Mouse (Mus musculus) layer of hippocampus, adult 8-10 months (tissue): Measurements from ENCODE around the gene Gpr146. TPM values are rescaled to one million over a fixed set of nuclear protein-coding genes. Genes with fewer than 3 reads are reported as not detected.
"Not testable (repeated sequence)": the region's sequence is repeated elsewhere in the genome, so short reads cannot be mapped to it uniquely, and the experiment has no call there.

Source experiments
- DNase-seq, 2 experiments: peaks; one replicate each; pipeline ENCODE4 v3.0.0; 2022; ENCODE audit warnings: low spot score in 2 of 2
- total RNA-seq, 4 experiments: library from RNA; stranded (reverse); gene quantifications; 2 replicates each; pipeline ENCODE4 v1.2.4; 2022

Gpr146 gene
- 10 to 100 TPM; 12.2 to 14.8 (median 13.2) TPM for total RNA-seq

GRCm38 (mm10) chr5:139377468-139378270 lies at the start of gene Gpr146:
TSS of gene Gpr146 (plus strand) at chr5:139377697.
- DNase-seq = no peak

GRCm38 (mm10) chr5:139330766-139331165 lies 46.7 kb upstream of the Gpr146 start:
- no peak for DNase-seq

DNA sequence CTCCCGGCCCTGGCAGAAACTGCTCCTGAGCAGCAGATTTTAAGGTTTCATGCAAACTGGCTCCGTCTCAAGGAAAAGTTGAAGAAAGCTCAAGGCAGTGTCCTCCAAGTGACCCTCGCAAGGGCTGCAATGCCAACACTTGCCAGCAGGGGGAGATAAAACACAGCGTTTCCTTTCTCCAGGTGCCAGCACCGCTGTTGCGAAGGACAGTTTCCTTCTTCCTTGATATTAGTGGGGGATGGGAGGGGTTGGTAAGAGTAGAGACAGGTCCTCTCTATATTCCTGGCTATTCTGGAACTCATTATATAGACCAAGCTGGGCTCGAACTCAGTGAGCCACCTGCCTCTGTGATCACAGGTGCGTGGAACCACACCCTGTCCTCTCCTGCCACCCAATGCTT lies 45.8 kb upstream of the Gpr146 start:
- peak in 1 of 2 experiments; percentile 83 for DNase-seq

DNA sequence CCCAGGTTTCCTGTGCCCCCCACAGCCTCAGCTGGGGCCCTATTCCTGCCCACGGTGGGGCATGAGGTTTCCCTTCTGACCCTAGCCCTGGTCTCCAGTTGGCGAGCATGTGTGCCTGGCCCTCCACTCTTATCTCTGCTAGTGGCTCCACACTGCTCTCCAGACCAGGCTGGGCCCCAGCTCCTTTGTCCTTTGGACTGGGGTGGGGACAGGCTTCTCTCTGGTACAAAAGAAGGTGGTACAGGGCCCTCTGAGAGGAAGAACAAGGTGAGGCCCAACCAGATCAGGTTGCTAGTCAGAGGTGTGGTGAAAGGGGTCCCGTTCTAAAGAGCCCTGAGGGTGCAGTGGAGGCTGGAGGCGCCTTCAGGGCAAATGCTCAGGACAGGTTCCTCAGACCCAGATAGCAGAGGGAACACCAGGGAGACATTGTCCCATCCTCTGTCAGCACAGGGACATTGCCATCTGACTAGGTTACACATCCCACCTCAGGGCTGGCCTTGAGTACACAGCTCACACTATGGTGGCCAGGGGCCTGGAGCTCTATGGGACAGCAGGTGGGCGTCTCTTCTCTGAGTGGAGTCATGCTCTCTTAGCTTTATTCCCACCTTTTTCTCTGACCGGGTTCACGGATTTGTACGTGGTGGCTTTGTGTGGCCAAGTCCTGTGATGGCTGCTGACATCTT lies 44.8 kb upstream of the Gpr146 start:
- DNase-seq = no peak

DNA sequence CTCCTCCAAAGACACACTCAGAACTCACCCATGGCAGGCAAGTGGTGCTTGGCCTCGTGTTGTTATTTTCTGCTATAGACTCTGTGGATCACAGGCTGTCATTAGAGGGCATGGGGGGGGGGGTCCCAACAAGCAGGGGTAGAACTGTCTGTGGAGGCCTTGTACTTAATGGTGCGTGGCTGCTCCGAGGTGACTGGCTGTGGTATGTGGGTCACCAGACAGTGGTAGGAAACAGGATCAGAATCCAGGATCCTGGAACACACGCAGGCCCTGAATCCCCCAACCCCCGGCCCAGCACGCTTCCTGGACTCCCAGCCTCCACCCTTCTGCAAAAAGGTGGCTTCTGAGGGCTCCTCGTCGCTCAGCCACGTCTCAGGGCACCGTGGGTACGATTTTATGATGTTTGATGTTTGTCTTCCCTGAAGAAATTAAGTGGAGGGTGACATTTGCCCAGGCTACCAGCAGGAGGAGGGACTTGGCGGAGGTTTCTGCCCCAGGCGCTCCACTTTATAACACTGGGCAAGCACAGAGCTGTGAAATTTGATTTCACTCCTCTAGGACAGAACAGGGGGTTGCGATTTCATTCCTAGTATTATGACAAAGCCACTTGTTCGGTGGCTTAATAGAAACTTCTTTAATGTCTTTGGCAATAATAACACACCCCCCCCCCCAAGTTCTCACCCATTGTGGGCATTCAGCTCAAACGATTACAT lies 44.0 kb upstream of the Gpr146 start:
- DNase-seq = no peak

- DNase-seq = not testable (repeated sequence)
Measured at GRCm38 (mm10) chr5:139334394-139334793, 43.1 kb upstream of the Gpr146 start.

DNA sequence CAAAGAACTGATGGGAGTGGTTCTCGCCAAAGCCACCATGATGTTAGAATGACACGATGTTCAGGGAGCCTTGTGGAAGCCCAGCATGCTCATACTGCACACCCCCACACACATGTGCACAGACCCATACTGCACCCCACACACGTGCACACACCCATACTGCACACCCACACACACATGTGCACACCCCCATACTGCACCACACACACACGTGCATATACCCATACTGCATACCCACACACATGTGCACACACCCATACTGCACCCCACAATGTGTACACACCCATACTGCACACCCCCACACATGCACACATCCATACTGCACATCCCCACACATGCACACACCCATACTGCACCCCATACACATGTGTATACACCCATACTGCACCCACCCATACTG lies 41.9 kb upstream of the Gpr146 start:
- no peak for DNase-seq

DNA sequence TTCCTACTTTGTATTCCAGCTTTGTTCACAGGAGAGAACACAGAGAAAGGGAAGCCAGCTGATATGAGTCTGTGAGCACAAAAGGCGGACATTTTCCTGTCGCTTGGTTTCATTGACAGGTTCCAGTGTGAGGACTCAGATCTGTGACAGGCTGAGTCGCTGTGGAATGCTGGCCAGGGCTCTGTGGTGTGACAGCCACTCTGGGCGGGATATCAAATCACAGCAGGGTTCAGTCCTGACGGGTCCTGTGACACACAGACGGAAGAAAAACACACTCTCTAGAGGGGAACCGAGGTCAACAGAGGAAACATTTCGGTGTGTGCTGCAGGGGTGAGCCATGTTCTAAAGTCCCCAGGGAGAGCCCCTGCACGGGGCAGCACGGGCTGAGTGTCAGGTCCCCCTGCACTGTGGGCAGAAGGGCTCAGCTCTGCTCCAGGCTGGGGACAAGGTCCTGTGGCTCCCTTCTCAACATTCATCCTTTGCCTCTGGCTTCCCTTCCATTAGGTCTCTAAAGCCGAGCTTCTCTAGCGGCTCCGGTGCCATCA lies 39.6 kb upstream of the Gpr146 start:
- no peak for DNase-seq

GRCm38 (mm10) chr5:139338403-139338802 lies 39.1 kb upstream of the Gpr146 start:
- no peak for DNase-seq

DNA sequence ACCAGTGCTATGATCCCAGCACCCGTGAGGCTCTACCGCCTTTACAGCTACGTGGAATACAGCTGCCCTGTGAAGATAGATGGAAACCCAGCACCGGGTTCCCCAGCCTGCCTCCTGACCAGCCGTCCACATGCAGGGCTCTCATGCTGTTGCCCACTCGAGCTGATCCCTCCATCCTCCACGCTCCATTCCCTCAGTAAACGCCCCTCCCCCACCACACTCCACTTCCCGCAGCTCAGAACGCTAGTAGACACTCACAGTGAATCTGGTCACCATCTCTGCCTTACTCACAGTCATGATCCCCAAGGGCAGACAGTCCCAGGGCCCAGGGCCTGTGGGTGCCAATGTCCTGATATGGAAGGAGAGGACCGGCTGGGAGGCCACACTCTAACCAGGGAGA lies 38.6 kb upstream of the Gpr146 start:
- no peak for DNase-seq

DNA sequence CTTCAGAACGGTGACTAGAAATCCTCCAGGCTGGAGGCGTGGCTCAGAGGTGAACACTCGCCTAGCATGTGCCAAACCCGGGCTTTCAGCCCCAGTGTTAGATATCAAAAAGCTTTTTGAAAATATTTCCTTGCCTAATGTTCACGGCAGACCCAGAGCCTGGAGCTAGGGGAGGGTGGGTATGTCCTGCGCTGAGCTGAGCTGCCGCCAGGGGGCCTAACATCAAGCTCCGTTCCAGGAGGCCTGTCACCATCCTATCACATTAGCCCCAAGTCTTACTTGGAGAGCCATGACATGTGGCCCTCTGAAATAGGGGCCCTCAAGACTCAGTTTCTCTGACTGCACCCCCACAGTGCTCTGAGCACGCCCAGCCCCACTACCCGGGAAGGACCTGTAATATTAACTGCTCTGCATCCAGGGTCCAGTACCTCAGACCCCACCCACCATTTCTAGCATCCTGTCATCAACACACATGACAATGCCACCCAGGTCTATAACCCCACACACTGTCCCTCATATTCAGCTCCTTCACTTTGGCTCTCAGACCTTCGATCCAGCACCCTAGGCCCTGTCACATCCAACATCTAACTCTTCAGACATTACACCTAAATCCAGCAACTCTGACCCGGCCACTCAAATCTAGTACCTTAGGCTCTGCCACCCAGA lies 33.3 kb upstream of the Gpr146 start:
- DNase-seq = peak; percentile 60 to 76

DNA sequence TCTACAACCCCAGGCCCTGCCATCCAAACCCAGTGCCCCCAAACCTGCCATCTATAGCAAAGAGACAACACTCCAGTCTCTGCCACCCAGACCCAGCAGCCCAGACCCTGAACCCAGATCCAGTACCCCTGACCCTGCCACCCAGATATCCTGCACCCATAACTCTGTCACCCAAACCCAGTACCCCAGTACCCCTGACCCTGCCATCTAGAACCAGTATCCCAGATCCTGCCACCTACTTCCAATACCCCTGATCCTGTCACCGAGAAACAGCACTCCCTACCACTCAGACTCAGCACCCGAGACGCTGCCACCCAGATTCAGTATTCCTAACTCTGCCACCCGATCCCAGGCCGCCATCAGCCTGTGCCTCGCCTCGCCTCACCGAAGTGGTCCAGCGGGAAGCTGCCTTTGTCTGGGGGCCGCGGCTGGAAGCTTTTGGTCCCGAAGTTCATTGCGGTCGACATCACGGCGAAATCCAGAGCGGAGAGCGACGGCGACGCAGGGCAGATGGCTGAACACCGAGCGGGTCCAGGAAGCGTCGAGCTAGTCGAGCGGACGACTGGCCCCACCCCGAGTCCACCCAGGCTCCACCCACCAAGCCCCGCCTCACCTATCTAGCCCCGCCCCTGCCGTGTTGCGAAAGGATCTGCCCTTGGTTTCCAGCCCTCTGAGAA lies 32.7 kb upstream of the Gpr146 start:
- DNase-seq = peak; percentile 89 to 91

GRCm38 (mm10) chr5:139345364-139345714 lies 32.2 kb upstream of the Gpr146 start:
- DNase-seq = no peak

DNA sequence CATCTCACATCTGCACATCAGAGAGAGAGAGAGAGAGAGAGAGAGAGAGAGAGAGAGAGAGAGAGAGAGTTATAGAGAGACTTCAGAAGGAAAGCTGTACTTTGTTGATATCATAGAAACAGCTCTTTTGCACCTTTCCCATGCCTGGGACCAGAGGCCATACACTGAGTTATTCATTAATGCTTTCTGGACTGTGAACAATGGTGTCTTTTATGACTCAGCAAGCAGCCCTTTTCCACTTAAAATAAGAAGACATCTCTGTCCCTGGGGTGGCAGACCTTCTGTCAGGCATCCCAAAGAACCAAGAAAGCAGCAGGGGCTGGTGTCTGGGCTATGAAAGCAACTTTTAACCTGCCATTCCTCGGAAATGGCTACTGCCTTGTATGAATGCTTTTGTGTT lies 30.3 kb upstream of the Gpr146 start:
- no peak for DNase-seq

GRCm38 (mm10) chr5:139349713-139350112 lies 27.8 kb upstream of the Gpr146 start:
- no peak for DNase-seq

GRCm38 (mm10) chr5:139351134-139351533 lies 26.4 kb upstream of the Gpr146 start, which contains the start of gene Cox19:
TSS of gene Cox19 (minus strand) at chr5:139351418.
- no peak for DNase-seq

- no peak for DNase-seq
Measured at GRCm38 (mm10) chr5:139351628-139352027, 25.9 kb upstream of the Gpr146 start.

GRCm38 (mm10) chr5:139352317-139352716 lies 25.2 kb upstream of the Gpr146 start, which contains the start of gene Cyp2w1:
TSS of gene Cyp2w1 (plus strand) at chr5:139352617.
- DNase-seq = no peak

- DNase-seq = no peak
Measured at GRCm38 (mm10) chr5:139353496-139353895, 24.0 kb upstream of the Gpr146 start.

DNA sequence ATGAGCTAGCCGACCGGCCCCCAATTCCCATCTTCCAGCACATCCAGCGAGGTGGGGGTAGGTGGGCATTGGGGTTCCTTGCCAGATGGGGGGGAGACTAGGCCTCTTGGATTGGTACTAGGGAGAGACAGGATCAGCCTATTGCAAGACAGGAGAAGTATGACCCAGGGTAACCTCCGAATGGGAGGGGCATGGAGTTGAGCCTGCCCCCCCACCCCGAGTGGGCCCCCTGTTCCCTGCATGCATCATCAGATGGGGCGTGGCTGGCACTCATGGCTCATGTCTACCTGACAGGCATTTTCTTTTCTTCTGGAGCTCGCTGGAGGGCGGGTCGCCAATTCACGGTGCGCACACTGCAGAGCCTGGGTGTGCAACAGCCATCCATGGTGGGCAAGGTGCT lies 23.6 kb upstream of the Gpr146 start:
- DNase-seq = no peak
